Mouse (Mus musculus): ENCODE data around the gene Spata31d1b.

The Spata31d1b gene

GRCm38 (mm10) chr13:59750310-59750709 is 38.2 kb downstream of the Spata31d1b start:
- no peak for DNase-seq (ENCODE audit: low spot score)

DNA sequence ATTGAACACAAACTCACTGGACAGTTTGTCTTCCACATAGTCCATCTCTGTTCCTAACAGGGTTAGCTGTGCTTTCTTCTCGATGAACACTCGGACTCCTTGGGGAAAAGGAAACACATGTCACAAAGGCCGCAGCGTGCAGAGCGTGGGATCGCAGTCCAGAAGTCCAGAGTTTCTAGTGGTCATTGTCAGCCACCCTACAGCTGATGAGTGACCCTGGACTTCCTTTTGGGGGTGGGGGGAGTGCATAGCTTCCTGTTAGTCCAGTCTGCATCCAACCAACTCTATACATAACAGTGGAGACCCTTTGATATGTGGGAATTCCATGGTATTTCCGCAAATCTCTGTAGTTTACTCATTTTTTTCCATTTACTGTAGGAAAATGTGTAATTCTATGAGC is 44.8 kb downstream of the Spata31d1b start:
- DNase-seq (ENCODE audit: low spot score), result no peak

- DNase-seq (ENCODE audit: low spot score), result no peak
Measured at GRCm38 (mm10) chr13:59762791-59763190, 50.7 kb downstream of the Spata31d1b start.

- DNase-seq (ENCODE audit: low spot score), result no peak
Measured at GRCm38 (mm10) chr13:59766786-59767515, 54.9 kb downstream of the Spata31d1b start.

DNA sequence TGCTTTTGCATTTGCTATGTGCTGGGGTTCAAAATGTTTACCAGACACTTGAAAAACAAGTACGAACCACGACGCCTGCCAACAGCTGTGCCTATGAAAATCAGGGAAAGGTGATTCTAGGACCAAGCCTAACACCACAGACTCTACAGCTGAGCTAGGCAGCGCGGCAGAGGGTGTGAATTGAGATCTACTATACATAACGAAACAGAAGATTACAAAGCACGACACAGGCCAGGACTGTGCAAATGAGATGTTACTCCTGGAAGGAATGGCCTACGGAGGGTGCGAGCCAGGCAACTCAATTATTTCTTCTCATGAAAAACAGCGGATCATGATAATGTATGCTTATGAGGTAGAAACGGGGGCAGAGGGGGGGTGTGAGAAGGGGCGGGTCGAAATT is 56.4 kb downstream of the Spata31d1b start:
- no peak for DNase-seq (ENCODE audit: low spot score)
